Mouse (Mus musculus): ENCODE data around the gene Ndel1.

Ndel1 gene

DNA sequence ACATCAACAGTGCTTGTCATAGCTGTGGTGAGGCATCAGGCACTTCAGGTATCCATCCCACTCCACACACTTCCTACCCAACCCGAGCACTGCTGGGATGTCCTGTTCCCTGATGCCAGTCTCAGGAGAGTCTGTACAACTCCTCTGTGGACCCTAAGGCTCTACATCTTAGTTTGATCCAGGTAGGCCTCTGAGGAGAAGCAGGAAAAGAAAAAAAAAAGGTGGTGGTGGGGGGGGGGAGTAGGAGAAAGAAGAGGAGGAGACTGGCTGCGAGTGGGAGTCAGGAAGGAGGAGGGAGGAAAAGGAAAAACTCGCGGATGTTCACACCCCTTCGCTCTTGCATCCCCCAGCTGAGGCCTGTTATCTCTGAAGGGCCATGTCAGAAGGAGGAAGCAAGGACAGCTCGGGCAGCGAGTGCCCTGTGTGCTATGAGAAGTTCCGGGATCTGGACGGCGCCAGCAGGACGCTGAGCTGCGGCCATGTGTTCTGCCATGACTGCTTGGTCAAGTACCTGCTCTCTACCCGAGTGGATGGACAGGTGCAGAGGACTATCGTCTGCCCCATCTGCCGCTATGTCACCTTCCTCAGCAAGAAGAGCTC lies 20.7 kb upstream of the Ndel1 start:
- DNase-seq (ENCODE audit: low read depth, low spot score) = no peak

DNA sequence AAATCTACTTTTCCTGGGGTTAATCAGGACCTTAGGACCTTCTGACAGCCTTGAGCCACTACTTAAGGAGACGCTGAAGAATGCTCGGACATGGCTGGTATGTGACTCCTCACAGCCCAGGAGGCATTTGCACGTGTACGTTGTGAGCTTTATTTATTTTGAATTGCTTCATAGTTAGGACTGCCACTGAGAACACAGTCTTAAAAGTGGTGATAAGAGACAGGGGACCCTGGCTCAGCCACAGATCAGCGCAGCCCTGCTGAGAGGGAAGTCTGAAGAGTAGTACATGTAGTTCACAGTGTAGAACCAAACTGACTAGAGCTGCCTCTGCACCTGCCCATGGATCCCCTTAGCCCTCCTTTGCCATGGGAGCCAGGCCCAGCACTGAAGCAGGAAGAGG lies 20.2 kb upstream of the Ndel1 start:
- DNase-seq (ENCODE audit: low read depth, low spot score) = no peak

DNA sequence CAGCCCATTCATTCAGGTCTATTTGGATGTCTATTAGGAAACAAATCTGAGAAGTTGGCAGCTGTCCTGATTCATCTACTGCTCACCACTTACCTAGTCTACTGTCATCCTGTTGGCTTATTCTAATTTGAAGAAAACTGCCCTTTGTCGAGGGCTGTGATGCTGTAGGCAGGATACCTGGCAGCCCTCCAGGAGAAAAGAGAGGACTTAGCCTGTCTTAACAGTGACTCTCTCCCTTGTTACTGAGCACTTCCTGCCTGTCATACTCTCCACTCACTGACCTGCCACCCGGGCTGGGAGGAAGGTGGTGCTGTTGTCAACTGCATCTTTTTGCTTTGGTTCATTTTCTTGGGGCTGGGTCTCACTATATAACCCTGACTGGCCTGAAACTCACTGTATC lies 19.0 kb upstream of the Ndel1 start:
- no peak for DNase-seq (ENCODE audit: low read depth, low spot score)

DNA sequence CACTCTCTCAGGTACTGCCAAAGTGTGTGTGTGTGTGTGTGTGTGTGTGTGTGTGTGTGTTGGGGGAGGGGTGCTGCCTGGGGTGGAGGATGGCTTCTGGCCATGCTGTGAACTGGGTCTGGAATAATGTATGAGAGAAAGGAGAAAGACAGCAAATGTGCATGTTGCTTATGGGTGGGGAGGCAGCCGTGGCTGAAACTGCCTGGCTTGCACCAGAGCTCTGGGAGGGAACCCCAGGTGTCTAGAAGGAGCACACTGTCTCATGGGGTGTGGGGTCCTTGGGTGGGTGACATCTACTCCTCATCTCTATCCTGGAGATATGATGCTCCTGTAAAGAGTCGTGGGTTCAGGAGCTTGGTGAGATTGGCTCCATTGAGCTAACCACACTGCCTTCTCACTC lies 17.0 kb upstream of the Ndel1 start:
- no peak for DNase-seq (ENCODE audit: low read depth, low spot score)

DNA sequence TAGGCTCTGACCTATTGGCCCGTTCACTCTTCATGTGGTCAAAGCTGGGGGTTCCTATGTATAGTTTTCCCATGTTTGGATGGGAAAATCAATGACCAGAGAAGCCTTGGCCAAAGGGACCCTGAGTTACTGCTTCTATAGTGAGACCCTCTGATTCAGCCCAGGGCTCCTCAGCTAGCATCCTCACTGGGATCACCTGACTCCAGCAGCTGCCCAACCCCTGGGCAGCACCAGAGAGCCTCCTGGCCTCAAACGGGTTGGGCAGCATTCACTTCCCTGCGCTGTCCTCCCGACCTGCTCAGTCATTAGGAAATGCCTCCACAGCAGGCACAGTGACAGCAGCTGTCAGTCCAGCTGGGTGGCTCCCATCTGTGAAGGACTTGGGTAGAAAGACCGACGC lies 16.6 kb upstream of the Ndel1 start, which contains the start of gene Rnf222:
Rnf222 (plus strand) TSS at position 301 of the 400 bp plus-strand sequence.
- no peak for DNase-seq (ENCODE audit: low read depth, low spot score)

DNA sequence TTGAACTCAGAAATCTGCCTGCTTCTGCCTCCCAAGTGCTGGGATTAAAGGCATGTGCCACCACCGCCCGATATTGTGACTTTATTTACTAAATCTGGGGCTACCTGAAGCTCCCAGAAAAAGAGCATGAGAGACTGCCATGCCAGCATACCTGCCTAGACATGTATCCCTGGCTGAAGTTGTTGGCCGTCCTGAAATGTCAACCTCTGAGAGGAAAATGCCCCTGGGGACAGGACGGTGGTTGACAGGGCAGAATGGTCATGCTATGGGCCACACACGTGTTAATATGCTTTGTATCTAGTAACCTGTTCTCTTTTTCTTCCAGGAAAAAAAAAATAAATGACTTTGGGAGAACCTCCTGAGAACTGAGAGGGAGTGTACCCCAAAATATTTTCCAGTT lies 14.4 kb upstream of the Ndel1 start:
- no peak for DNase-seq (ENCODE audit: low read depth, low spot score)

DNA sequence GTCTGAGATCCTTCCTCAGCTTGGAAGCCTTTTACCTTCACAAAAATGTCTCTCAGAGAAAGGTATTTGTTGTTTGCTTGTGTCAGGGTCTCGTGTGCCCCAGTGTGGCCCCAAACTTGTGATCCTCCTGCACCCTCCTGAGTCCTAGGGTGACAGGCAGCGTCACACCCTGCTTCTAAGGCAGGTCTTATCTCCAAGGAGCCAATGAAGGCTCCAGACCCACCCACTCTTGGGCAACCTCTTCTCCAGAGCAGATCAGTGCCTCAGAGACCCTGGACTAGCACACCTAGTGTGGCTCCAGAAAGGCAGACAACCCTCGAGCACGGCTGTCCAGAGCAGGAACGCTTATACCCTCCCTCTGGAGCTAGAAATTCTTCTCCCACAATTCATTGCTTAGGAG lies 12.7 kb upstream of the Ndel1 start:
- no peak for DNase-seq (ENCODE audit: low read depth, low spot score)

DNA sequence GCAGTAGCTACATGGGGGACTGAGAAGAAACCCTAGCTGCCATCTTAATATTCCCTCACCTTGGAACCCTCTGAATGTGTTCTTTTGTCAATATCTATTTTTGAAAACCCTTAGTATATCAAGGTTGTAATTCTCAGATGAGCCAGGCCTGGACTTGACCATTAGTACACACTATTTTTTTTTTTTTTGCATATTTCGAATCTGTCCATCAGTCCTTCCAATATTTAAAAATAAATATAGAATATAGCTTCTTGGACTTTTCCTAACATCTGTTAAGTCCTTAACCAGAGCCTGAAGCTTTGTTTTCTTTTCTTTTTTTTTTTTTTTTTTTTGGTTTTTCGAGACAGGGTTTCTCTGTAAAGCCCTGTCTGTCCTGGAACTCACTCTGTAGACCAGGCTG lies 12.2 kb upstream of the Ndel1 start:
- no peak for DNase-seq (ENCODE audit: low read depth, low spot score)

DNA sequence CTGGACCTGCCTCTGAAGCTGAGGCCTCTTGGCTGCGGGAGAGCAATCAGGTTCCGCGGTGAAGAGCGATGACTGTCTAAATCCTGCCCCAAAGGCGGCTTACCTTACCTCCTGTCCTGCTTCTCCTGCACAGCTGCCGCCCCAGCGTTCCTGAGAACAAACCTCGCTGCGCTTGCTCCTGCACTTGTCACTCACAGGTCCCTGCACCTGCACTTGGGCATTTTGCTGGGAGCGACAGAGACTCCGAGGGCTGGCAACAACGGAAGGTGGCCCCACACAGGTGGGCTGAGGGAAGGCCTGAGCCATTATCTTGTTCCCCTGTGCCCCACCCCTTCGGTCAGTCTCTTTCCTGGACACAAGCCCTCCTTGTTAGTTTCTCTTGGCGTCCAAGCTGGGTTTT lies 10.4 kb upstream of the Ndel1 start:
- DNase-seq (ENCODE audit: low read depth, low spot score) = no peak

DNA sequence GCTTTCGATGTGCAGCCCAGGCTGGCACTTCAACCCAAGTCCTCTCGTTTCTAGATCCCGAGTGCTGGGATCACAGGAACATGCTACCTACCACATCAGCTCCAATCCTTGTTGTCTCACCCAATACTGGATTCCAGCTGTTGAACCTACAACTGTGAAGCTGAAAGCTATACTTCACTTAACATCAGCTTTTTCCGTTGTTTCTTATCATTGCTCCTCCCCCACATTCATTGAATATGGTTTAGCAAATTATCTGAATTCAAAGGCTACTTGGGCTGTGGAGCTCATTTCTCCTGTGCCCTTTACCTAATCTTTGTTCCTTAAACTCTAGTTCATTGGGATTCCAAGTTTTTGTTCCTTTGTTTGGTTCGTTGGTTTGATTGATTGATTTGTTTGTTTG lies 7.2 kb upstream of the Ndel1 start:
- DNase-seq (ENCODE audit: low read depth, low spot score) = no peak

DNA sequence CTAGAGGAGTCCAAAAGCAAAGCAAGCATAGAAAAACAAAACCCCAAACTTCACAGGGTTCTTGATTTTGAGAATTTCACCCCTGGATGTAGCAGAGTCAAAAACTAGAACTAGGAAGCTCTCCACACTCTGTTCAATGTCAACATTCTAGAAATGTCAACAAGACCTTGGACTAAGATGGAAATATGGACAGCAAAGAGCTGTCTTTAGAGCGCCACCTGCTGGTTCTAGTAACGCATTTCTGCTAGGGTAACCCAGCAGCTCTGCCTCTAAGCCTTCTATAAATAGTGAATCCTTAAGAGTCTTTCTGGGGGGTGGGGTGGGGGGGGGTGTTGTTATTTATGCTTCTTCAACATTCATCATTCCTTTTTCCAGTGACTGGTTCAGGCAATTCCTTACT lies 3.2 kb upstream of the Ndel1 start:
- peak; percentile 77 for DNase-seq (ENCODE audit: low read depth, low spot score)

DNA sequence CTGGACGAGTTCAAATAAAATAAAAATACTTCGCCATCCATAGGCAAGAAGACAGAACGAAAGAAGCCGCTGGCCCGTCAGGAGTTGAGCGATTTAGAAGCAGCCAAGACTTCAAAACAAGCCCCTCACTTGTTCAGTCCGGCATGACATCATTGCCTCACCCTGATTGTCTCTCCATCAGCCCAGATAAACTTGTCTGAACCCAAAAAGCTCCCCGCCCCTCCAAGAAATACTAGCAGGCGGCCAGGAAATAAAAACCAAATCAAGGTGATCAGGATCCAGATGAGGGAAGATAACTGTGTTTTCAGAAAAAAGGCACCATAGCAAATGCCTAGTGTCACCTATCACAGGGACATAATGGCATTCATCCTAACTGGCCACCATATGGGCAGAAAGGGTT lies 381 bp downstream of the Ndel1 start:
- no peak for DNase-seq (ENCODE audit: low read depth, low spot score)

DNA sequence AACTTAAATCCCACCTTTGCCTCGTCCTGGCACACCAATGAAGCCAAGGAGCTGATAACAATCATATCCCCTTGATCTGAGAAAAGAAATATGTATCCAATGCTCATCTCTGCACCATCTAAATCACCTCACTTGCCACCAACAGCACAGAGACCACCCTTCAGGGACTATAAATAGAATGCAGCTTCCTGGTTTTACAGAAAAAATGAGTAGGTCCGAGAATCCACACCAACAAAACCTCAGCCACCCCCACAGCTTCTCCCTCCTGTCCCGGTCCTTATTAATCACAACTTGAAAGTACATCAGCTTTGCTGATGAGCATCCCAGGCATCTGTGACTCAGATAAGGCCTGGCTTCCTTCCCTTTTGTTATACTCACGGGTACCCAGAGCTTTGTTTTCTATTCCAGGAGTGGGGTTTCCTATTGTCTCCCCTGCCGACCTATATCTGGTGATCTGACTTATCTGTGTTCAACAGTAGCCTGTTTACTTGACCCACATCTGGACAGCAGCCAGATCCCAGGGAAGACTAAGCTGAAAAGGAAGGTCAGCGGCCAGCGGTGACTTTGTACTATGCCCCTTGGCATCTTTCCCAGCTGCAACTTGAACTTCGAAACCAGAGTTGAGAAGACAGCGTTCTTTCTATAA lies 7.0 kb downstream of the Ndel1 start:
- peak; percentile 15 for DNase-seq (ENCODE audit: low read depth, low spot score)

DNA sequence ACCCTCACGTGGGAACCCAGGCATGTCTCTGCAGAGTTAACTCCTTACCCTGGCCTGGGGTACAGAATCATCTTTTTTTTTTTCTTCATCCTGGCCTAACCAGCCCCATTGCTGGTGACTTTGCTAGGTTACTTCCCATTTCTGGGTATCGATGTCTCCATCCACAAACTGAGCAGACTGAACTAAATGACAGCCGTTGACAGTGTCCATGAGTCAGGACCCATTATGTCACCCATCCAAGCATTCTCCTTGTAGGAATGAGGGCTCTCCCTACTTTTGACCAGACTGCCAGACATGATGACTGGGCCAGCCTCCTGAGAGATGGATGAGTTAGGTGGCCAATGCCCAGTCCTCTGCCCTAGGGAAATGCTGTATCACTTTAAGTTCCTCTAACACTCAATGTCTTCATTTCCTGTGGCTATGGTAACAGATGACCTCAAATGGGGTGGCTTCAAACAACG lies 8.0 kb downstream of the Ndel1 start:
- no peak for DNase-seq (ENCODE audit: low read depth, low spot score)

DNA sequence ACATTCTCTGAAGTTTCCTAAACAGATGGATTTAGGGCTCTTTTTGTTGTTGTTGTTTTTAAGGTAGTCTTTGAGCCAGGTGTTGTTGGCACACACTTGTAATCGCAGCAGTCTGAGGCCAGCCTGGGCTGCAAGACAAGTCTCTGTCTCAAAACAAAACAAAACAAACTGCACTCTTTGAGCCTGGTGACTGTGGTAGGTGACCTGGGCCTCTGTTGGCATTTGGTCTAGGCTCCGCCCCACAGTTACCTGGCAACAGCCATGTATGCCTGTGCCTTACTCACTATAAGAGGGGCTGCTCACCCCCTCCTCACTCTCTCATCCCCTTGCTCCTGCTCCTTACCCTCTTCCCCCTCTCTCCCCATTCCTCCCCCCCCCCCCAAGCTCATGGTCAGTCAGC lies 9.4 kb downstream of the Ndel1 start:
- DNase-seq (ENCODE audit: low read depth, low spot score) = no peak

DNA sequence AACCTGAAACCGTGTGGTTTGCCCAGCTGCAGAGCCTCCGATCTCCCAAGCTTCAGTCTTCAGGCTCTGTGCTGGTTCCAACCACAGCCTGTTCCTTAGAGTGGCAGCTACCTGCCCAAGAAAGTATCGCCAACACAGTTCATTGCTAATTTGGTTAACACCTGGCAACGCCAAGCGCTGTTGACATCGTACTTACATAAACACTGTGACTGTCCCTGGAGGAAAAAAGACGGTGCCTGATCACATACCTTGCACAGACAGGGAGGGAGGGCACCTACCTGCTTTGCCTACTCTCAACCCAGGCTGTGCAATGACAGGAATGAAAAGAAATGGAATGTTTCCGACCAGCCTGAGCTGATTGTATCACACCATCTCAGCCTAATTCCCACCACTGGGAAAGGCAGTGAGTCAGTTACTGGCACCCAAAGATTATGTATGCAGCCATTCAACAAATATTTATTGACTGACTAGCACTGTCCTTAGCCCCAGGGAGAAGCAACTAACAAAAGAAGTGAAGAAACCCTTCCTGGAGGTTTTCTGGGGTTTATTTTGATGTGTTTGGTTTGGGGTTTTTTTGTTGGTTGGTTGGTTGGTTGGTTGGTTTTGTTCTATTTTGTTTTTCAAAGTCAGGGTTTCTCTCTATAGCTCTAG lies 11.6 kb downstream of the Ndel1 start:
- DNase-seq (ENCODE audit: low read depth, low spot score) = no peak

DNA sequence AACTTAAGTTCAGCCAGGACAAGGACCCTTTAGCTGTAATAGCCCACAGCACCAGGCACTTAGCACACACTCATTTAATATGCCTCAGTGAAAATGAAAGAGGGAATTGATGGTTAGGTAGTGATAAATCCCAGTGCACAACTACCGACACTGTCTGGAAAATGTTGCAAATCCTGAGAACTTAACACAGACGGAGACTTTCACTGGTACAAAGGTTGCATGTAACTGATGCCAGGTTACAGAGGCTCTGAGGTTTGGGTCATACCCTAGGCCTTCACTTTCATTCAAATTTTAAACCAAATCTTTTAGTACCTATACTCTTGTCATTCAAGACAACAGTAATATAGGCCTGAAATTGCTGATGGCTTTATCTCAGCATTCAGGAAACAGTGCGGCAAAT lies 14.3 kb downstream of the Ndel1 start:
- DNase-seq (ENCODE audit: low read depth, low spot score) = no peak

DNA sequence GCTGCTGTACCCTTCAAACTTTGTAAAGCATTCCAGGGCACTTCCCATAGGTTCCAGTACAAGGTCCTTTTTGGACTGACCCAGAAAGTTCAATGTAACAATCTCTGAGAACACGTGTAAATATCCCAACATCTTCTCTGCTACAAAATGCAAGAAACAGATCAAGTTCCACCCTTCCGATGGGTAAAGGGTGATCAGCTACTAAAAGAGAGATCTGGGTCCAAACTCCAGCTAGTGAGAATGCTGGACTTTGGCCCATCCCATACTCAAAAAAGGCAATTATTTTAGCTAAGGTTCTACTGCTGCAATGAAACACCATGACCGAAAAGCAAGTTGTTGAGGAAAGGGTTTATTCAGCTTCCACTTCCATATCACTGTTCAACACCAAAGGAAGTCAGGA lies 17.0 kb downstream of the Ndel1 start:
- DNase-seq (ENCODE audit: low read depth, low spot score) = no peak

DNA sequence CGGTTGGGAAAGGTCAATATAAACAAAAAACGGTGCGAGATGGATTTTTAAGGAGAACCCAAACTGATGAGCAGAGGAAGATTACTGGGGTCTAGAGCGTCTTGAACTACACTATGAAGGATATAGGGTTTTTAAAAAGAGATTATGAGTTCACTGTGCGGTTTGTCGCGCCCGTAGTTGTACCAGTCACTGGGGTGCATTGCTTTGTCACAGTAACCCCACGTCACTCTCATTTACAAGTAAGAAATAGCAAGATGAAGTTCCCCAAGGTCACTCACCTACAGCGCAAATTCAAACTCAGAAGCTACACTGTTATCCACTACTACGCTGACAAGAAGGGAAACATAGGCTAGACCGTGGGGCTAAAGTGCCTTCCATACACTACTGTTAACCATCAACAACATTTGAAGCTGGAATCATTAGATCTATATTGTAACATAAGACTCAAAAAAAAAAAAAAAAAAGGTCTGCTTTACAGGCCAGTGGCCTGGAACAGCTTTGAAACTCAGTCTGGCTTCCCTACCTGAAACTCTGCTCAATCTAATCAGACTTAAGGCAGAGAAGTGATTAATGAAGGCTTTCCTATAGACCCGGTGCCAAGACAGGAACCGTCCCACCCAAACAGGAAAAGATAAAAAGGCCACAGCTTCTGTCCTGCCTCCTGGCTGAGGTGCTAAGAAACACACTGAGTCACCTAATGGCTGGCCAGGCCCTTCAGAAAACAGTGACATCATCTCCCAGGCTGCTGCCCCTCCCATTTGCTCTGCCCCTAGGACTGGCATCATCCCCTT lies 17.9 kb downstream of the Ndel1 start:
- DNase-seq (ENCODE audit: low read depth, low spot score) = no peak

DNA sequence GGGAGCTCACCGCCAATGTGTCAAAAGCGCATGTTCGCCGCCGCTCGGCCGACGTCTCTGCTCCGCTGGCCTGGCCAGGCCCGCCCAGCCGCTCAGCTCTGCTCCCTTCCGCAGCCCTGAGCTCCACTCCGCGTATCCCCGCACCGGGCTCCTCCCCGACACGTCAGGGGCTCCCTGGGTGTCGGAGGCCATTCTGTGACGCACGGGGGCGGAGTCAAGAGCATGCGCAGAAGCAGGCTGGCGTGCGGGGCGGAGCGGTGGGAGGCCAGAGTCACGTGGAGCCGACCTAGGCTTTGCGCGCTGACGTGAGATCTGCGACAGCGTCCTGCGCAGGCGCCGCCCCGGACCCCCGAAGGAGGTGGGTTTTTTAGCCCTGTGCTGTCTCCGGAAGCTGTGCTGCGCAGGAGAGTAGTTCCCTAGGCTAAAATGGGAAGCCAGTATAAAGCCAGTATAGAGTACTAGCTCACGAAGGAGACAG lies 18.7 kb downstream of the Ndel1 start:
- DNase-seq (ENCODE audit: low read depth, low spot score) = peak; percentile 100

DNA sequence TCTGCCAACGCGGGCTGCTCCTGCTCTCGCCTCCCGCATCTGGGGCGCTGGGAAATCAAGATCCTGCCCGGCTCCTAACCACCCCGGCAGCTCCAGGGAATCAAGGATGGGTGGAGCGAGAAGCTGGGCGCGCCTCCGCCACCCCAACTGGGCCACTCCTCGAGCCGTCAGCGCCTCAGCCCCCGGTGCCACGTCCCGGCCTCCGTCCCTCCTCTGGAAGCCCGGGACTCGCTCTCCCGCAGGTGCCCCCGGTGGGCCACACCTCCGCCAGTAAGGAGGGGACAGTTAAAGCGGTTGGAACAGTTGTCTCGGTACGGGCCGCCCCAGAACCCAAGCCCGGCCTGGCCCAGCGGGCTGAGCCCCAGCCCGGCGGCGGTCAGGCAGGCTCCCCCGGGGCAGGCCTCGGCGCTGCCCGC lies 19.2 kb downstream of the Ndel1 start:
- peak; percentile 53 for DNase-seq (ENCODE audit: low read depth, low spot score)

All from mesoderm, embryonic 11.5 days (tissue).